Mouse (Mus musculus): ENCODE data around the gene Tmprss13. TPM values are rescaled to one million over a fixed set of nuclear protein-coding genes. Genes with fewer than 3 reads are reported as not detected.
A peak's percentile ranks its signal among the peaks of the same experiment; 100 is the strongest.

Tmprss13 gene
- polyA plus RNA-seq, 1 experiment from 2014 or later: 0.11 TPM

GRCm38 (mm10) chr9:45294210-45295011 lies 24.5 kb upstream of the Tmprss13 start:
- WGBS: 70% methylated on average over 10 of the region's 10 CpGs

GRCm38 (mm10) chr9:45299231-45300006 lies 19.5 kb upstream of the Tmprss13 start:
- H3K9ac ChIP-seq (ENCODE audit: low read length): no peak overlapping the region
- no peak overlapping the region for H3K4me2 ChIP-seq (ENCODE audit: low read depth, low read length, severe bottlenecking)
- WGBS: 83% methylated on average over 11 of the region's 11 CpGs
- no peak for ATAC-seq (replicated peaks; ENCODE audit: low FRiP score)
- no peaks in the 10 kb centered on the region for H3K4me1 ChIP-seq (replicated peaks; ENCODE audit: control insufficient read depth, insufficient read depth, low read length)
- H3K27ac ChIP-seq (ENCODE audit: low read depth, low read length): no peak overlapping the region
- no peak overlapping the region for H3K4me3 ChIP-seq (ENCODE audit: low read depth, low read length)
- H3K27me3 ChIP-seq (ENCODE audit: control insufficient read depth, insufficient read depth, low read length): no peaks in the 10 kb centered on the region
- H3K36me3 ChIP-seq (ENCODE audit: control insufficient read depth, insufficient read depth, low read length): no peaks in the 10 kb centered on the region
- H3K9me3 ChIP-seq (ENCODE audit: control insufficient read depth, low read length): no peaks in the 10 kb centered on the region
- DNase-seq (ENCODE audit: low spot score): peak; percentile 75

More at GRCm38 (mm10) chr9:45294210-45295011, 24.5 kb upstream of the Tmprss13 start:
- H3K27me3 ChIP-seq (ENCODE audit: control insufficient read depth, insufficient read depth, low read length): no peaks in the 10 kb centered on the region
- no peak overlapping the region for H3K4me2 ChIP-seq (ENCODE audit: low read depth, low read length, severe bottlenecking)
- DNase-seq (ENCODE audit: low spot score) (no peak), ATAC-seq (replicated peaks; ENCODE audit: low FRiP score) (no peak)
- no peaks in the 10 kb centered on the region for H3K9me3 ChIP-seq (ENCODE audit: control insufficient read depth, low read length)
- H3K4me1 ChIP-seq (replicated peaks; ENCODE audit: control insufficient read depth, insufficient read depth, low read length): no peaks in the 10 kb centered on the region
- no peak overlapping the region for H3K4me3 ChIP-seq (ENCODE audit: low read depth, low read length)
- no peak overlapping the region for H3K9ac ChIP-seq (ENCODE audit: low read length)
- no peaks in the 10 kb centered on the region for H3K36me3 ChIP-seq (ENCODE audit: control insufficient read depth, insufficient read depth, low read length)
- no peak overlapping the region for H3K27ac ChIP-seq (ENCODE audit: low read depth, low read length)

- H3K9me3 ChIP-seq (ENCODE audit: control insufficient read depth, low read length): no peaks in the 10 kb centered on the region
- no peak overlapping the region for H3K27ac ChIP-seq (ENCODE audit: low read depth, low read length)
- H3K27me3 ChIP-seq (ENCODE audit: control insufficient read depth, insufficient read depth, low read length): no peaks in the 10 kb centered on the region
- H3K9ac ChIP-seq (ENCODE audit: low read length): peak overlapping the region; percentile 46
- WGBS: 20% methylated on average over 20 of the region's 20 CpGs
- ATAC-seq (replicated peaks; ENCODE audit: low FRiP score) (peak; percentile 76; the same call in 1 of the 2 replicates), DNase-seq (ENCODE audit: low spot score) (peak; percentile 94)
- peak overlapping the region; percentile 16 for H3K4me3 ChIP-seq (ENCODE audit: low read depth, low read length)
- no peaks in the 10 kb centered on the region for H3K36me3 ChIP-seq (ENCODE audit: control insufficient read depth, insufficient read depth, low read length)
- no peaks in the 10 kb centered on the region for H3K4me1 ChIP-seq (replicated peaks; ENCODE audit: control insufficient read depth, insufficient read depth, low read length)
- H3K4me2 ChIP-seq (ENCODE audit: low read depth, low read length, severe bottlenecking): peak overlapping the region; percentile 47; the same call in 1 of the 2 replicates
These were observed 18.3 kb upstream of the Tmprss13 start for GRCm38 (mm10) chr9:45300422-45301104.

GRCm38 (mm10) chr9:45301771-45302170 lies 17.1 kb upstream of the Tmprss13 start:
- Histone ChIP-seq H3K9ac (ENCODE audit: low read length) (no peak overlapping the region), H3K4me3 (ENCODE audit: low read depth, low read length) (no peak overlapping the region), H3K27me3 (ENCODE audit: control insufficient read depth, insufficient read depth, low read length) (no peaks in the 10 kb centered on the region), H3K4me2 (ENCODE audit: low read depth, low read length, severe bottlenecking) (no peak overlapping the region), H3K4me1 (replicated peaks; ENCODE audit: control insufficient read depth, insufficient read depth, low read length) (no peaks in the 10 kb centered on the region), H3K9me3 (ENCODE audit: control insufficient read depth, low read length) (no peaks in the 10 kb centered on the region), H3K36me3 (ENCODE audit: control insufficient read depth, insufficient read depth, low read length) (no peaks in the 10 kb centered on the region), H3K27ac (ENCODE audit: low read depth, low read length) (no peak overlapping the region)
- DNase-seq (ENCODE audit: low spot score) (no peak), ATAC-seq (replicated peaks; ENCODE audit: low FRiP score) (no peak)
- 92% methylated on average over 8 of the region's 8 CpGs for WGBS

GRCm38 (mm10) chr9:45306746-45307410 lies 12.0 kb upstream of the Tmprss13 start:
- Histone ChIP-seq H3K36me3 (ENCODE audit: control insufficient read depth, insufficient read depth, low read length) (no peaks in the 10 kb centered on the region), H3K27ac (ENCODE audit: low read depth, low read length) (no peak overlapping the region), H3K27me3 (ENCODE audit: control insufficient read depth, insufficient read depth, low read length) (no peaks in the 10 kb centered on the region), H3K4me2 (ENCODE audit: low read depth, low read length, severe bottlenecking) (no peak overlapping the region), H3K9ac (ENCODE audit: low read length) (no peak overlapping the region), H3K9me3 (ENCODE audit: control insufficient read depth, low read length) (no peaks in the 10 kb centered on the region), H3K4me3 (ENCODE audit: low read depth, low read length) (no peak overlapping the region), H3K4me1 (replicated peaks; ENCODE audit: control insufficient read depth, insufficient read depth, low read length) (no peaks in the 10 kb centered on the region)
- WGBS: 91% methylated on average over 12 of the region's 12 CpGs
- ATAC-seq (replicated peaks; ENCODE audit: low FRiP score) (no peak), DNase-seq (ENCODE audit: low spot score) (no peak)

GRCm38 (mm10) chr9:45308521-45308920 lies 10.4 kb upstream of the Tmprss13 start:
- H3K4me2 ChIP-seq (ENCODE audit: low read depth, low read length, severe bottlenecking): no peak overlapping the region
- WGBS: 89% methylated on average over 5 of the region's 5 CpGs

GRCm38 (mm10) chr9:45311858-45312257 lies 7.0 kb upstream of the Tmprss13 start:
- Histone ChIP-seq H3K4me3 (ENCODE audit: low read depth, low read length) (no peak overlapping the region), H3K27ac (ENCODE audit: low read depth, low read length) (no peak overlapping the region), H3K4me2 (ENCODE audit: low read depth, low read length, severe bottlenecking) (no peak overlapping the region), H3K27me3 (ENCODE audit: control insufficient read depth, insufficient read depth, low read length) (no peaks in the 10 kb centered on the region), H3K36me3 (ENCODE audit: control insufficient read depth, insufficient read depth, low read length) (no peaks in the 10 kb centered on the region), H3K4me1 (replicated peaks; ENCODE audit: control insufficient read depth, insufficient read depth, low read length) (no peaks in the 10 kb centered on the region), H3K9me3 (ENCODE audit: control insufficient read depth, low read length) (no peaks in the 10 kb centered on the region), H3K9ac (ENCODE audit: low read length) (no peak overlapping the region)
- no peak for ATAC-seq (replicated peaks; ENCODE audit: low FRiP score)
- 83% methylated on average over 6 of the region's 6 CpGs for WGBS
- no peak for DNase-seq (ENCODE audit: low spot score)

More at GRCm38 (mm10) chr9:45308521-45308920, 10.4 kb upstream of the Tmprss13 start:
- Histone ChIP-seq H3K36me3 (ENCODE audit: control insufficient read depth, insufficient read depth, low read length) (no peaks in the 10 kb centered on the region), H3K4me1 (replicated peaks; ENCODE audit: control insufficient read depth, insufficient read depth, low read length) (no peaks in the 10 kb centered on the region), H3K27ac (ENCODE audit: low read depth, low read length) (no peak overlapping the region), H3K9ac (ENCODE audit: low read length) (no peak overlapping the region), H3K4me3 (ENCODE audit: low read depth, low read length) (no peak overlapping the region), H3K27me3 (ENCODE audit: control insufficient read depth, insufficient read depth, low read length) (no peaks in the 10 kb centered on the region), H3K9me3 (ENCODE audit: control insufficient read depth, low read length) (no peaks in the 10 kb centered on the region)
- DNase-seq (ENCODE audit: low spot score) (no peak), ATAC-seq (replicated peaks; ENCODE audit: low FRiP score) (no peak)

DNA sequence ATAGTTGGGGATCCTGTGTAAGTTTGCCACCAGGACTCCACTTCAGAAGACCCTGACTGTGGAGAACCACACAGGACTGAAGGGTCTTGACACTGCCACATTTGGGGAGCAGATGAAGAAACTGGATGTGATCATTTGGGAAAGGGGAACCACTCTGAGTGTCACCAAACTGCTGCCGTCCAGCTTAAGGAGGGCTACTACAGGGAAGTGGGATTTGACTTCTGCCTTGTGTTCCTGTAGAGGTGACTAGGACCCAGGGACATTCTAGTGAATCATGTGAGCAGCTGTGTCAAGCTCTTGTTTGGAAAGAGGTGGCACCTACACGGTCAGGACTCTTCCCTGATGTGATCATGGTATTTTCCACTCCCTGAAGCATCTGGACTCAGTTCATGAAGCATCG lies 5.0 kb upstream of the Tmprss13 start:
- no peaks in the 10 kb centered on the region for H3K27me3 ChIP-seq (ENCODE audit: control insufficient read depth, insufficient read depth, low read length)
- H3K9me3 ChIP-seq (ENCODE audit: control insufficient read depth, low read length): no peaks in the 10 kb centered on the region
- DNase-seq (ENCODE audit: low spot score) (no peak), ATAC-seq (replicated peaks; ENCODE audit: low FRiP score) (no peak)
- 81% methylated on average over 3 of the region's 3 CpGs for WGBS
- H3K27ac ChIP-seq (ENCODE audit: low read depth, low read length): no peak overlapping the region
- H3K4me1 ChIP-seq (replicated peaks; ENCODE audit: control insufficient read depth, insufficient read depth, low read length): no peaks in the 10 kb centered on the region
- no peak overlapping the region for H3K9ac ChIP-seq (ENCODE audit: low read length)
- H3K4me3 ChIP-seq (ENCODE audit: low read depth, low read length): no peak overlapping the region
- H3K4me2 ChIP-seq (ENCODE audit: low read depth, low read length, severe bottlenecking): no peak overlapping the region
- H3K36me3 ChIP-seq (ENCODE audit: control insufficient read depth, insufficient read depth, low read length): no peaks in the 10 kb centered on the region
